Mouse (Mus musculus) right cerebral cortex, postnatal 25 days (tissue): ENCODE data around the gene Cxcr2.
A peak's percentile ranks its signal among the peaks of the same experiment; 100 is the strongest.

ENCODE experiments used
- DNase-seq: peaks from one replicate; pipeline ENCODE4 v3.0.0; 2022

Gene Cxcr2

DNA sequence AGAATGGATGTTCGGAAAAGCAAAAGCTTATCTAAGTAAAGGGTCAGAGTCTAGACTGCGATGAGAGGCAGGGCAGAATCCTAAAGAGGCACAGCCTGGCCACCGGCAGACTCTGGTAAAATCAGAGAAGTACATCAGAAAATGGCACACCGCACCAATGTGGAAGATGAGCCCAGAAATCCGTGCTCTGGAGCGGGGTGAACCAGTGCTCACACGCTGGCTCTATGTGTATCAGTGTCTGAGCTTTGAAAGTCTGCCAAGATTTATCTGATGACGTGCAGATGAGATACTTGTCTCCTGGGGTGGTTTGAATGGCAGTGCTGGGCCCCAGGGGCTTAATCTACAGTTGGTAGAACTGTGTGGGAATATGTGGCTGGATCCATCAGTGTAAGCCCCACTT is 45.3 kb downstream of the Cxcr2 start:
- DNase-seq = no peak

- no peak for DNase-seq
These were observed 47.5 kb downstream of the Cxcr2 start for GRCm38 (mm10) chr1:74201048-74201844.

DNA sequence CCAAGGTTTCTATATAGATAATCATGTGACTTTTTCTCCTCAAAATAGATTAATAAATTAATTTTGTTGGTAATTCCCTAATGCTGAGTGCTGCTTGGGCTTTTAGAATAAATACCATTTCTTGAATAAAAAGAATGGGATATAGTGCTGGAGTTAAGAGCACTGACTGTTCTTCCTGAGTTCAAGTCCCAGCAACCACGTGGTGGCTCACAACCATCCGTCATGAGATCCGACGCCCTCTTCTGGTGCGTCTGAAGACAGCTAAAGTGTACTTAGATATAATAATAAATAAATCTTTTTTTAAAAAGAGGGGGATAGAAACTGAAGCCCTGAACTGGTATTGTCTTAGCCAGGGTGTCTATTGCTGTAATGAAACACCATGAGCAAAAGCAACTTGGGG is 49.7 kb downstream of the Cxcr2 start:
- DNase-seq = no peak

DNA sequence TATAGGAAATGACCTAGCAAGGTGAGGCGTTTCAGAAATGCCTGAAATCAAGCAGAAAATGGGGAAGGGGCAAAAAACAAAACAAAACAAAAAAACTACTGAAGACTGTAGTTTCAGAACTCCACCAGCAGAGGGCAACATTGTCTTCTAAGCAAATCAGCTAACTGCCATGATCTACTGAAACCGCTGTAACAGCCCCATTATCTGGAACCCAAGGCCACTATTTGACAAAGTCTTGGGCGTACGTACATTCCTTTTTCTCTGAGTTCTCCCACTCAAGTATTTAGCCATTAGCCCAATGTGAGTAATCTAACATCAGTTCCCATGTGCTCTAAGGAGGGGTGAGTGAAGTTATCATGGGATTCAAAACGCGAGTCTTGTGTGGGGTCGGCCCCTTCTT is 52.1 kb downstream of the Cxcr2 start:
- DNase-seq = no peak

- DNase-seq = no peak
These were observed 52.9 kb downstream of the Cxcr2 start for GRCm38 (mm10) chr1:74206642-74207041.

DNA sequence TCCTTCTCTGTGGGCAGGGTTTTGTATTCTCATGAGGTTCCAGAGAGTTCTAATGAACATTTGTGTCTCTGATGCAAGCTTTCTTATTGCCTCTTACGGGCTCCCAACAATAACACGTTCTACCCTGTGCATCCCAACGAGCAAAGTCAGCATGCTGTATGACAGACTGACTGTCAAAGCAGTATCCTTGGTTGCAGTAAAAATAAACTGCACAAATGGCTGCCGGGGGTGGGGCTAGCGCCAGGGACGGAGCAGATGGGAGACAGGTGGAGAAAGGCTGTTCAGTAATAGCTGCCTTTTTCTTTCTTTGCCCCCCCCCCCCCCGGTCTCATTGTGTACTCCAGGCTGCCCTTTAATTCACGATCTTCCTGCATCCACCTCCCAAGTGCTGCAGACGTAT is 54.1 kb downstream of the Cxcr2 start:
- peak; percentile 38 for DNase-seq

- no peak for DNase-seq
These were observed 55.2 kb downstream of the Cxcr2 start for GRCm38 (mm10) chr1:74208941-74209340.
